Mouse (Mus musculus): ENCODE data around the gene Adam23. TPM values are rescaled to one million over a fixed set of nuclear protein-coding genes. Genes with fewer than 3 reads are reported as not detected.

Adam23 gene
- polyA plus RNA-seq (2015; fragmentation: Nextera tagmentation; extraction: Ambion mirVana): 14.3 and 14.4 TPM in 2 replicates

DNA sequence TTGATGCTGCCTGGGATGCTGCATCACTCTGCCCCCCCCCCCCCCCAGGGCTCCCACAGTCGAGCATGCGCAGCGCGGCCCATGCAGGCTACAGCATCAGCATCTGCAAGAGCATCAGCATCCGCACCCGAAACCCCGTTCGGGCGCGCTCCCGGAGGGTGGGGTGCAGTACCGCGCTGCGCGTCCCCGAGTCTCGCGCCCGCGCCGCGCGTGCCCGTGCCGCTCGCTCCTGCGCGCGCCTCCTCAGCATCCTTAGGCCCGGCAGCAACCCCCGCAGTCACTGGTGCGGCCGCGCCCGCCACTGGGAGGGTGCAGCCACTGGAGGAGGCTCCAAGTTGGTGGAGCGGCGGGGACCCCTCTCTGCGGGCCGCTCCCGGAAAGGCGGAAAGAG is at the start of gene Adam23:
Gene Adam23 (plus strand): TSS at position 236 of the 391 bp plus-strand sequence.
- Histone ChIP-seq H3K9me3 (no peaks in the 10 kb centered on the region), H3K27me3 (replicated peaks) (no peaks in the 10 kb centered on the region), H3K27ac (peak within 1 kb of the TSS; percentile 82), H3K36me3 (replicated peaks) (no peaks in the 10 kb centered on the region), H3K4me1 (peaks cover 9% of the 10 kb centered on the region), H3K4me3 (peak within 1 kb of the TSS; percentile 94), H3K9ac (peak within 1 kb of the TSS; percentile 79), H3K4me2 (peak within 1 kb of the TSS; percentile 92)
- ATAC-seq (replicated peaks): peak; percentile 93
- WGBS: 0% methylated on average over 26 of the region's 41 CpGs

DNA sequence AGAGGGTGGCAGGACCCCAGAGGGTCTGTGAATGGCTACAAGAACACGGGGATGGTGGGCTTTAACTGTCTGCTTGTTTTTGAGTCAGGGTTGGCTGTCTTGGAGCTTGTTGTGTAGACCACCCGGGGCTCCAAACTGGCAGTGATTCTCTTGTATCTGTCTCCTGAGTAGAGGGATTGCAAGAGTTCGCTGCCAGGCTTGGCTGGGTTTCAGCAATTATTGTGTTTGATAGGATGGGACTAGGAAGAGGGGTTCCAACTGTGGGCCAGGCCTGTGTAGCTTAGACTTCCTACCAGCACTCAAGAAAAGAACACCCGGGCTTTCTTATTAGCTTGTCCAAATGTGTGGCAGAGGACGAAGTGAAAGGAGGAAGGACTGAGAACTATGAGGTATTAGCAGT is 44.6 kb upstream of the Adam23 start:
- no peaks in the 10 kb centered on the region for H3K9me3 ChIP-seq
- no peak overlapping the region for H3K9ac ChIP-seq
- WGBS: 68% methylated on average over 5 of the region's 5 CpGs
- H3K27me3 ChIP-seq (replicated peaks): no peaks in the 10 kb centered on the region
- H3K36me3 ChIP-seq (replicated peaks): no peaks in the 10 kb centered on the region
- no peak overlapping the region for H3K4me3 ChIP-seq
- H3K4me1 ChIP-seq: no peaks in the 10 kb centered on the region
- no peak for ATAC-seq (replicated peaks)
- no peak overlapping the region for H3K4me2 ChIP-seq
- H3K27ac ChIP-seq: no peak overlapping the region

DNA sequence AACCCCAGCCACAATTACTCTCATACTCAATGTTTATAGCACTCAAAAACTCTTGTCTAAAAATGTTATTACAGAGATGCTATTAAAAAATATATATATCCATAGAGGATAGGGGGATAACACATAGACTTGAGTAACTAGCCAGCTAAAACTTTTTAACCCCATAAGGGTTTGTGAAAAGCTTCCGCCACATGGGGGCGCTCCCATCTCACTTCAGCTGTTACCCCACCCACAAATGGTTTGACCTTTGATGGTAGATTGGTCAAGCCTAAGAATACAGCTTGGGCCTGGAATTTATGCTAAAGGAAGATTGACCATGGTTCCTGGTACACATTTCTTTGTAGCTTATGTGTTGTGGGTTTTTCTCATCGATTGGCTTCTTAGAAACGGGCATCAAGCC is 42.1 kb upstream of the Adam23 start:
- Histone ChIP-seq H3K4me2 (no peak overlapping the region), H3K4me3 (no peak overlapping the region), H3K36me3 (replicated peaks) (no peaks in the 10 kb centered on the region), H3K27ac (no peak overlapping the region), H3K4me1 (no peaks in the 10 kb centered on the region), H3K9me3 (no peaks in the 10 kb centered on the region), H3K9ac (no peak overlapping the region), H3K27me3 (replicated peaks) (no peaks in the 10 kb centered on the region)
- 44% methylated on average over 4 of the region's 4 CpGs for WGBS
- ATAC-seq (replicated peaks): no peak

DNA sequence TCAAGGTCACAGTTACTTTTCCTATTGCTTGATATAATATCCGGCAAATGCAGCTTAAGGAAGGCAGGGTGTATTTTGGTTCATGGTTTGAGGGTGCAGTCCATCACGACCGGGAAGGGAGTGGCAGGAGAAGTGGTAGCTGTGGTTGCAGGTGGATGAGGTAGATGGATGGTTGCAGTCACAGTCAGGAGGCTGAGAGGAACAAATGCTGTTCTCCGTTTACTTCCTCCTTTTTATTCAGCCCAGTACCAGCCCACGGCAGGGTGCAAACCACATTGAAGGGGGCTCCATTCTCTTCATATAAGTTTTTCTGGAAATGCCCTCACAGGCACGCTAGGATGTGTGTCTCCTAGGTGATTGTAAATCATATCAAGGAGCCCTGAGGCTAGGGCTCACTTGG is 37.3 kb upstream of the Adam23 start:
- Histone ChIP-seq H3K4me1 (no peaks in the 10 kb centered on the region), H3K4me3 (no peak overlapping the region), H3K9ac (no peak overlapping the region), H3K27ac (no peak overlapping the region), H3K4me2 (no peak overlapping the region), H3K9me3 (no peaks in the 10 kb centered on the region), H3K27me3 (replicated peaks) (no peaks in the 10 kb centered on the region), H3K36me3 (replicated peaks) (no peaks in the 10 kb centered on the region)
- WGBS: 86% methylated on average over 6 of the region's 6 CpGs
- ATAC-seq (replicated peaks): no peak

DNA sequence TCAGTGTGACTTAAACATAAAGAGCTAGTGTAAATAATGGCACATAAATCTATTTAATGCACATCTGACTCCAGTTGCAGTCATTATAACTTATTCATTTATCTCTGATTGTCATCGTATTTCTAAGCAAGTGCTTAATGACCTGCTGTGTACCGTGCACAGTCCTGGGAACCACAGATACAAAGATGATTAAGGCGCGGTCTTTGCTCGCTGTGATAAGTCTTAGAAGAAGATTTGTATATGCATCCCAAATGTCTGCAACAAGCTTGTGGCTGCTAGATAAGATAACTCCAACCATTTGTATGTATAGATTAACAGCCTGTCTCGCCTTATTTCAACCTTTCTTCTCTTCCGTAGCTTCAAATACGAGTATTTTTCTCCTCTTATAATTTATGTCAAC is 27.2 kb upstream of the Adam23 start:
- no peaks in the 10 kb centered on the region for H3K27me3 ChIP-seq (replicated peaks)
- H3K4me3 ChIP-seq: no peak overlapping the region
- H3K36me3 ChIP-seq (replicated peaks): no peaks in the 10 kb centered on the region
- H3K27ac ChIP-seq: no peak overlapping the region
- 73% methylated on average over 8 of the region's 8 CpGs for WGBS
- no peak overlapping the region for H3K9ac ChIP-seq
- H3K9me3 ChIP-seq: no peaks in the 10 kb centered on the region
- H3K4me1 ChIP-seq: no peaks in the 10 kb centered on the region
- ATAC-seq (replicated peaks): no peak
- no peak overlapping the region for H3K4me2 ChIP-seq

DNA sequence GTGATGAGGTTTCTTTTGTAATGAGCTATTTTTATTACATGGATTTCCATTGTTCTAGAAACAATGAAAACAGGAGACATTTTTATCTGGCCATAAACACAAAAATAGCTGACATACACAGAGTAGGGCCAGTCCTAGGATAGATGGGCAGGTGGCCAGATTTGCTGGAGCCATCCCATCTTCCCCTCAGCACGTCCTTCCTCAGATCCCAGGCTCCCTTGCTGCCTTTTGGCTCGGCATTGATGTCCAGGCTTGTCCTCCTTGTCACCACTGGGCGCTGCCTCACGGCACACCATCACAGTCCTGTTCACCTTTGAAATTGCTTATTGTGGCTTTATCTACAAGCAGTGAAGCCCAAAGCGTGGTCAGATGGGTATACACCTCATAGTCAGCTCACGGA is 15.0 kb upstream of the Adam23 start:
- ATAC-seq (replicated peaks): no peak
- no peaks in the 10 kb centered on the region for H3K9me3 ChIP-seq
- no peak overlapping the region for H3K4me2 ChIP-seq
- H3K27me3 ChIP-seq (replicated peaks): no peaks in the 10 kb centered on the region
- no peak overlapping the region for H3K27ac ChIP-seq
- no peak overlapping the region for H3K4me3 ChIP-seq
- H3K36me3 ChIP-seq (replicated peaks): no peaks in the 10 kb centered on the region
- no peak overlapping the region for H3K9ac ChIP-seq
- WGBS: 82% methylated on average over 6 of the region's 6 CpGs
- no peaks in the 10 kb centered on the region for H3K4me1 ChIP-seq

DNA sequence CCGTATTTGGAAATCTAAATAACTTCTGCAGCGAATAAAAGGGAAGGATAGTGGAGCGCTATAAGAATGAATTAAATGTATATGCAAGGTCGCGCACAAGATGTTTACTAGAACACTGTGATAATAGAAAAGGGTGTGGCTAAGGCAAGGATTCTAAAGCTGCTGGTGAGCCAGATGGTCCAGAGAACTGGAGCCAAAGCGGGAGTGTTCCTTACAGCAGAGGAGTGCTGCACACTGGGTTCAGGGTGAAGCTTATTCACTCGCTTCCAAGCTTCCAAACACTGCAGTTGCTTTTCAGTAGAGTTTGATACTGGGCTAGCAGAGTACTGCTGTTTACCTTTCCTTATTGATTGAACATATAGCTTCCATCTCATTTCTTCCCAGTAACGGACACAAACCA is 14.5 kb upstream of the Adam23 start:
- WGBS: 85% methylated on average over 8 of the region's 8 CpGs

DNA sequence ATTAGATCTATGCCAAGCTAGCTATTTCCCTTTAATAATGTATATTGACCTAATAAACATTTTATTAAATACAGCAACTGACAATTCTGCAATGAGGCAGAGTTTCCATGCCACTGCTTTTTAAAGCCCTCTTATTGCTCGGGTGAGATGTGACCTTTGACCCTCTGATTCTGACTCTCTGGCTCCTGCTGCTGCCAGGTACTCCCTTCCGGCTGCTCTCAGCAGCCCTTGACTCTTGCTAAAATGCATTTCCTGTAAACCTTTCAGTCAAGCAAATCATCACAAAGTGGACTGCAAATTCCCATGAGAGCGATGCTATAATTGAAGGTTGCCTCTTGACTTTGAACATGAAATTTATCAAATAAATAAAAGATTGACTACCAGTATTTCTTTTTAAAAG is 13.8 kb upstream of the Adam23 start:
- Histone ChIP-seq H3K9ac (no peak overlapping the region), H3K4me1 (no peaks in the 10 kb centered on the region), H3K27ac (no peak overlapping the region), H3K4me2 (no peak overlapping the region), H3K9me3 (no peaks in the 10 kb centered on the region), H3K27me3 (replicated peaks) (no peaks in the 10 kb centered on the region), H3K4me3 (no peak overlapping the region), H3K36me3 (replicated peaks) (no peaks in the 10 kb centered on the region)
- WGBS: 42% methylated on average over 3 of the region's 3 CpGs
- no peak for ATAC-seq (replicated peaks)

More for the DNA sequence above, 14.5 kb upstream of the Adam23 start:
- Histone ChIP-seq H3K36me3 (replicated peaks) (no peaks in the 10 kb centered on the region), H3K27me3 (replicated peaks) (no peaks in the 10 kb centered on the region), H3K27ac (no peak overlapping the region), H3K4me3 (no peak overlapping the region), H3K9ac (no peak overlapping the region), H3K4me1 (no peaks in the 10 kb centered on the region), H3K9me3 (no peaks in the 10 kb centered on the region), H3K4me2 (no peak overlapping the region)
- no peak for ATAC-seq (replicated peaks)

DNA sequence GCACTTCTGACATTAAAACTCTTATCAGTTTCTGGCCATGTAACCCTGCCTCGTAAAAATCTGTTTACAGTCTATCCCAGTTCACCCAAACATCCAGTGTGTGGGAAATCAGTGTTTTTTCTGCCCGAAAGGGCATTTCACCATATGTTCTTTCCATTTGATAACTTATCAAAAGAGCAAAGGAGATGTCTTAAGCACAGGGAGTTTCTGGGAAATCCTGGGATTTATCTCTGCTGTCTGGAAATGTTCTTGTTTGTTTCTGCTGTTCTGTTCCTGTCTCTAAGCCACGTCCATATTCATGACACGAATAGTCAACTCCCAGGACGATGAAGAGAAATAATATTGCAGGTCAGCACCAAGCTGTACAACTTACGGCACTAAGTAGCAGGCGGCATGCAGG is 11.6 kb upstream of the Adam23 start:
- no peak overlapping the region for H3K4me2 ChIP-seq
- WGBS: 62% methylated on average over 7 of the region's 7 CpGs
- H3K9ac ChIP-seq: no peak overlapping the region
- no peaks in the 10 kb centered on the region for H3K4me1 ChIP-seq
- no peak overlapping the region for H3K4me3 ChIP-seq
- no peaks in the 10 kb centered on the region for H3K9me3 ChIP-seq
- no peak for ATAC-seq (replicated peaks)
- no peaks in the 10 kb centered on the region for H3K27me3 ChIP-seq (replicated peaks)
- H3K36me3 ChIP-seq (replicated peaks): no peaks in the 10 kb centered on the region
- H3K27ac ChIP-seq: 0 out of 2 replicates have a peak overlapping the region, but pooled peaks have one; percentile 5

DNA sequence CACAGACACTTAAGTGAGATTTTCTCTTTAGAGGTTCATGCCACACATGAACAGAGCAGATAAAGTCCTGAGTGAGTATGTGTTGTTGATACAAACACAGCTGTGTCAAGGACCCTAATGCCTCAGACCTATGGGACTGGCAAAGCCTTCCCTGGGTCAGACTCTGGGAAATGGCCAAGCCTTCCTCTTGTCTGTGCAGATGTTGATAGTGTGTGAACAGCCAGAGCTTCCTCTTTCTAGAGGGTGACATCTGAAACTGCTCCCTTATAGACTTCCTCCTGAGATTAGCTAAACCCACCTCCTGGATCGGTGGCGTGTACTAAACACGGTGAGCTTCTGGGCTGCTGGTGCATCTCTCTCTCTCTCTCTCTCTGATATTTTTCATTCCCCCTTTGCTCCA is 8.2 kb upstream of the Adam23 start:
- Histone ChIP-seq H3K4me3 (no peak overlapping the region), H3K9me3 (no peaks in the 10 kb centered on the region)

DNA sequence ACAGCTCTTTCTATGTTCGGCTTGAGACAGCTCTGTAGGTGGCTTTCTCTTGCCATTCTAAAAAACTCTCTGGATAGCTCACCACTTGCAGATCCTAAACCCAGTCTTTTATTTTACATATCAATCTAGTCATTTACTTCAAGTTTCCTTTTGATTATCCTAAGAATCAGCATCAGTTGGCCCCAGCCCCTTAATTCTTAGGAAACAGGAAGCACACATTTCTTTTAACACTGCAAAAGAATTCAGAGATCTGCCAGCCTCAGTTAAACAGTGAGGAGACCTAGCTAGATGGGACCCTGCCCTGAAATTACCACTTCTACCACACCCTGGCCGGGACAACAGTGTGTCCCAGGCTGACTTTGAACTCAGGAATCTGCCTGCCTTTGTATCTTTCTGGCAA is 3.5 kb upstream of the Adam23 start:
- H3K4me1 ChIP-seq: peaks cover 9% of the 10 kb centered on the region
- no peak overlapping the region for H3K27ac ChIP-seq
- H3K36me3 ChIP-seq (replicated peaks): no peaks in the 10 kb centered on the region
- WGBS: 50% methylated on average over 2 of the region's 2 CpGs
- no peak overlapping the region for H3K9ac ChIP-seq
- no peaks in the 10 kb centered on the region for H3K9me3 ChIP-seq
- no peak for ATAC-seq (replicated peaks)
- no peak overlapping the region for H3K4me3 ChIP-seq
- H3K27me3 ChIP-seq (replicated peaks): no peaks in the 10 kb centered on the region
- H3K4me2 ChIP-seq: no peak overlapping the region

More for the DNA sequence above, 8.2 kb upstream of the Adam23 start:
- Histone ChIP-seq H3K4me2 (no peak overlapping the region), H3K9ac (no peak overlapping the region), H3K4me1 (no peaks in the 10 kb centered on the region), H3K27me3 (replicated peaks) (no peaks in the 10 kb centered on the region), H3K27ac (no peak overlapping the region), H3K36me3 (replicated peaks) (no peaks in the 10 kb centered on the region)
- WGBS: 48% methylated on average over 3 of the region's 3 CpGs
- ATAC-seq (replicated peaks): no peak

DNA sequence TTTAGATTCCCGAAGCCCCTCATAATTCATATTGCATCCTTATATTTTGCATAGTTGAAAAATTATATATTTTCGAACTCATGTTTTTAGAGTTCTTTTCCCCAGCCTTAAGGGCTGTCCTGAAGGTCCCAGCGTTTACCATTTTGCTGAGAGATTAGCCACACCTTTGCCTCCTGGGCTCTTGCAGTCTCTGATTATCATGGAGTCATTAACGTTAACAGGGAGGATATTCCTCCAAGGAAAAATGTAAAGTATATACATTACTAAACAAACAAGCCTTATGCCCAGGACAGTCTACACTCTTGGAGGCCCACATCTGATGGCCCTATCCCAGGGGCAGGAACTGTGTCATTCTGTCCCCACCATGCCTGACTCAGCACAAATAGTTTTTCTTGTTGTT is 3.1 kb upstream of the Adam23 start:
- WGBS: 77% methylated on average over 4 of the region's 4 CpGs
- H3K36me3 ChIP-seq (replicated peaks): no peaks in the 10 kb centered on the region

DNA sequence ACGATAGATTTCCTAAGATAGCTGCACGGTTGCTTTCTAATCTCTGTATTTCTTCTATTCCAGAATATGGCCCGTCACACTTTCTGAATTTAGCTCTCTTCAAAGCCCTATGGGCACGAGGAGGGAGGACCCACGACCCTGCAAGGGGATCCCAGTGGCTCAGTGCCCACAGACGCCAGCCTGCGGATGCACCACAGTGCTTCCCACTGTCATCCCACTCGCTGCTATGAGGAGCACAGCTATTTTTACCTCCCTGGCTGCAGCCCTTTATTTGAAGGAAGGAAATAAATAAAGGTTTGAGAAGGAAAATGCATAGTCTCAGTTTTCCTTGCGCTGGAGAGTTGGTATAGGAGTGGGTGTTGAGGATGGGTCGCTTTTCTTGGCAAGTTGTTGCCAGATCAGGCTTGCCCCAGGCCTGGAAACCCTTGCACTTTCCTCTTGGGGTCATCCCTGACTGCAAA is 512 bp upstream of the Adam23 start:
- Histone ChIP-seq H3K27me3 (replicated peaks) (no peaks in the 10 kb centered on the region), H3K9me3 (no peaks in the 10 kb centered on the region), H3K27ac (peak overlapping the region; percentile 82)

More for the DNA sequence above, 3.1 kb upstream of the Adam23 start:
- Histone ChIP-seq H3K27ac (no peak overlapping the region), H3K4me2 (no peak overlapping the region), H3K4me1 (peaks cover 9% of the 10 kb centered on the region), H3K27me3 (replicated peaks) (no peaks in the 10 kb centered on the region), H3K4me3 (no peak overlapping the region), H3K9me3 (no peaks in the 10 kb centered on the region), H3K9ac (no peak overlapping the region)
- ATAC-seq (replicated peaks): no peak

More for the DNA sequence above, 512 bp upstream of the Adam23 start:
- peak overlapping the region; percentile 94 for H3K4me3 ChIP-seq
- peak; percentile 60 for ATAC-seq (replicated peaks)
- peak overlapping the region; percentile 79 for H3K9ac ChIP-seq
- 51% methylated on average over 10 of the region's 10 CpGs for WGBS
- peaks cover 9% of the 10 kb centered on the region for H3K4me1 ChIP-seq
- H3K4me2 ChIP-seq: peak overlapping the region; percentile 92
- no peaks in the 10 kb centered on the region for H3K36me3 ChIP-seq (replicated peaks)

Measured in midbrain, embryonic 15.5 days (tissue).